Mouse (Mus musculus) gastrocnemius, adult 2 months (tissue): ENCODE measurements around the gene Ints14. TPM values are rescaled to one million over a fixed set of nuclear protein-coding genes. Genes with fewer than 3 reads are reported as not detected.
"Not testable (repeated sequence)": the region's sequence is repeated elsewhere in the genome, so short reads cannot be mapped to it uniquely, and the experiment has no call there.

Experiments used
- DNase-seq: peaks from one replicate; pipeline ENCODE4 v3.0.0; 2022
- H3K27ac ChIP-seq: fragments of 200-600 bp; 2 replicates; pipeline ENCODE4 v1.8.1; 2022; ENCODE audit warnings: mild to moderate bottlenecking
- H3K4me3 ChIP-seq: fragments of 200-600 bp; 2 replicates; pipeline ENCODE4 v1.8.1; 2022; ENCODE audit warnings: mild to moderate bottlenecking, moderate library complexity
- CTCF ChIP-seq: fragments of 200-600 bp; IDR thresholded peaks from 2 replicates; pipeline ENCODE4 v1.8.1; 2022; ENCODE audit warnings: antibody characterized with exemption, mild to moderate bottlenecking, moderate library complexity
- intact Hi-C: fragments of 180-260 bp; cut with DNase I; formaldehyde crosslinking; loops from one replicate; pipeline ENCODE4 v1.15.1; 2025
- total RNA-seq, 2 experiments: library from RNA; stranded (reverse); gene quantifications; 2 replicates each; pipeline ENCODE4 v1.2.3; 2021

The Ints14 gene
- total RNA-seq, 2 experiments from 2014 or later, result 16.9 to 17.5 TPM

DNA sequence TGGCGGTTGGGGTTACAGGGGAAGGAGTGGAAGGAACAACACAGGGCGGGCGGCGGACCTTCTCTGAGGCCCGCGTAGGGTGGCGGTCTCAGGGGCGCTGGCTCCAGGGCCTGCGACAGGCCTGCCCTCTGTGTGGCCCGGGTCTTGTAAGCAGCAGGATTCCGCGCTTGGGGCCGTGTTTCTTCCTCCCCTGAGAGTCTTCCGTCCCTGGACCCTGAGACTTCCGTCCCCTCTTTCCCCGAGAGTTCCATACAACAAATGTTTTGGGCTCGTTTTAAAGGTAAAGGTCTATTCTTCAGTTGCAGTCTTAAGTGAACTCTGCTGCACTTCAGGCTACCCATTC, 244 bp downstream of the Ints14 start:
- Histone ChIP-seq H3K27ac (peak overlapping the region; percentile 96), H3K4me3 (peak overlapping the region; percentile 74)
- no peak for DNase-seq
- intact Hi-C loops, result loop anchor here (5.0 kb wide), 1 partner anchor 59 kb away; no protein-coding TSS in a partner anchor
- no peak for TF ChIP-seq CTCF

GRCm38 (mm10) chr9:64980548-64980947, 19.8 kb downstream of the Ints14 start:
- DNase-seq, result no peak
- intact Hi-C loops, result no loop called here
- TF ChIP-seq CTCF, result no peak
- H3K4me3 ChIP-seq, result no peak overlapping the region
- H3K27ac ChIP-seq, result no peak overlapping the region

DNA sequence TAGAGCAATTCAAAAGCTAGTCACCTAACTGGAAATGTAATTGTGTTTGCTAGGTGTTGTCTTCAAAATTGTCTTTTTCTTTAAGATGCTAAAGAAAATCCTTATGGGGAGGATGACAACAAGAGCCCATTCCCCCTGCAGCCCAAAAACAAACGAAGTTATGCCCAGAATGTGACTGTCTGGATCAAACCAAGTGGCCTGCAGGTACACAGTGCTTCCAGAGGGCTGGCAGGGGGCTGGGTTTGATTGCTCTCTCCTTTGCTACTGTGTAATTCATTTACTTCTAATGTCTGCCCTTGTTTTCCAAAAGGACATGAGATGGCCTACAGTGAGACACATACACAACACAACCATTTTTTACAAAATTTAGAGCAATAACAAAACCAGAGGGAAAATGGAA, 21.2 kb downstream of the Ints14 start:
- DNase-seq, result no peak
- TF ChIP-seq CTCF, result no peak
- H3K27ac ChIP-seq, result no peak overlapping the region
- H3K4me3 ChIP-seq, result no peak overlapping the region
- intact Hi-C loops, result no loop called here

GRCm38 (mm10) chr9:64985037-64985794, 24.5 kb downstream of the Ints14 start:
- H3K4me3 ChIP-seq, result no peak overlapping the region
- intact Hi-C loops, result no loop called here
- TF ChIP-seq CTCF, result no peak
- H3K27ac ChIP-seq, result no peak overlapping the region
- DNase-seq, result no peak

GRCm38 (mm10) chr9:64985807-64986206, 25.1 kb downstream of the Ints14 start:
- intact Hi-C loops, result no loop called here
- TF ChIP-seq CTCF, result no peak
- no peak for DNase-seq
- Histone ChIP-seq H3K4me3 (no peak overlapping the region), H3K27ac (no peak overlapping the region)

GRCm38 (mm10) chr9:64987651-64988050, 26.9 kb downstream of the Ints14 start:
- TF ChIP-seq CTCF, result no peak
- intact Hi-C loops, result no loop called here
- Histone ChIP-seq H3K4me3 (no peak overlapping the region), H3K27ac (no peak overlapping the region)
- no peak for DNase-seq

DNA sequence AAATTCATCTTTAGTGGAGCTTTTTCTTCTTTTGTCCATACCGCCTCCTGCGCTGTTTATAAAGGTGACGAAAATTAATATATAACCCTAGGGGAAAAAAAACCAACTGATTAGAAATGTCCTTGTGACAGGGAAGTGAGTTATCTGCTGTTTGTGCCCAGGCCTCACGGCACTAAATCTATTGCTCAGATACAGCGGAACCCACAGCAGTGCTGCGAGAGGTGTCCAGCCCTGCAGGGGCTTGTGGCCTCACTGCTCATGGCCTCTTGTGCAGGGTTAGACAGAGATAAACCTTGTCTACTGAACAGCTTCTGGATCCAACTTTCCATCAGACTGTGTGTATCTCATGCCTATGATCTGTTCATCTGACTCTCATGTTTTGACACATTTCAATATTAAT, 27.7 kb downstream of the Ints14 start:
- Histone ChIP-seq H3K4me3 (no peak overlapping the region), H3K27ac (no peak overlapping the region)
- TF ChIP-seq CTCF, result no peak
- intact Hi-C loops, result no loop called here
- no peak for DNase-seq

DNA sequence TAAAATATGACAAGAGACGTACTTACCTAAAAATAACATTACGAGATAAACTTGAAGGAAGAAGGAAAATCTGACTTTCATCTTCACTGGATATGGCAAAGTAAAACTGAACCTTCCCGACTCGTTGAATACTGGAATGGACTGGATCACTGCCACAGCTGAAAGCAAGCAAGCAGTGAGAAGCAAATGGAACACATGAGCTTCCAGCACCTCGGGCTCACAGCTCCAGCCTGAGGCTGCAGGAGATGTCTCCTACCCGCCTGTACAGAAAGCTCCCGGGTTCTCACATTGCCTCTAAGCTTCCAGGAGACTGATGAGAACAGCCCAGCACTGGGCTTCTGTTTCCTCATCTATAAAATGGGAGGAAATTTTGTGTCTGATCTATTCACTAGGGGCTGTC, 29.6 kb downstream of the Ints14 start:
- Histone ChIP-seq H3K27ac (no peak overlapping the region), H3K4me3 (no peak overlapping the region)
- intact Hi-C loops, result no loop called here
- no peak for DNase-seq
- no peak for TF ChIP-seq CTCF

DNA sequence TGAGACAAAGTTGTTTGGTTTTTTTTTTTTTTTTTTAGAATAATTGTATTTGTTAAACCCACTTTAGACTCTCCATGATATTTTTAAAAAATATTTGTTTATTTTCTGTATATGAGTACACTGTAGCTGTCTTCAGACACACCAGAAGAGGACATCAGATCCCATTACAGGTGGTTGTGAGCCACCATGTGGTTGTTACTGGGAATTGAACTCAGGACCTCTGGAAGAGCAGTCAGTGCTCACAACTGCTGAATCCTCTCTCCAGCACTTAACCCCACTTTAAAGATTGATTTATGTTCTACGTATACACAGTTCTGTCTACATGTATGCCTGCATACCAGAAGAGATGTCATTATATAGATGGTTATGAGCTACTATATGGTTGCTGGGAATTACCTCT, 34.8 kb downstream of the Ints14 start:
- H3K4me3 ChIP-seq, DNase-seq, intact Hi-C loops, H3K27ac ChIP-seq: not testable (repeated sequence)
- peak; percentile 38 for TF ChIP-seq CTCF

DNA sequence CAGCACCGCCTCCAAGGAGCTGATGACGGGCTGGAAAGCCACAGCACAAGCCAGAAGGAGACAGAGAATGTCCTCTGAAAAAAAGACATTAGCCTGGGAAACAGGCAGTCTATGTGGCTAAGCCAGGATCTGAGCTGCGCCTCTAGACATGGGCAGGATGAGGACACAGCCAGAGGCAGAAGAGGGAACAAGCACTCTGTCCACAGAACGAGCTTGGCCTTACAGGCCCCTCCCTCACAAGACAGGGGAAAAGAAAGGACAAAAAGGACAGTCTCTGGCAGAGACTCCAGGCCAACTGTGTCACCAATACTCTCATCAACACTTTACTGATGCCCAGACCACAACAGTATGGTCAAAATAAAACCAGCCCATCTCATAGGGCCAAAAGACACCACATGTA, 40.8 kb downstream of the Ints14 start:
- Histone ChIP-seq H3K27ac (no peak overlapping the region), H3K4me3 (no peak overlapping the region)
- DNase-seq, result no peak
- no peak for TF ChIP-seq CTCF
- intact Hi-C loops, result no loop called here

DNA sequence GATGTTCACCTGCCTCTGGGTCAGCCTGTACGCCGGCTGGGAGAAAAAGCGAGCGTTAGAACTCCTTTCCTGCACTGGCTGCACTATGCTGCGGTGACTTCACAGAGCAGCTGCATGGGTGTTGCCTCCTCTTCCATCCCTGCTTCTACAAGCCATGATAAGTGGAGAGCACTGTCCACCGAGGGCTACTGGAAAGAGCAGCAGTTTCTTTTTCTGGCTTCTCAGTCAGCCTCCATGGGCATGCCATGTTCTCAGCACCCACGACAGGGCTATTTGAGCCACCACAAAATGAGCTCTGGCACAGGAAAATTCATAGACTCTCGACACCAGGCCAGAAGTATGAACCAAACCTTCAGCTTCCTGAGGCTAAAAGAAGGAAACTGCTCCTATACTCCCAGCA, 45.0 kb downstream of the Ints14 start:
- Histone ChIP-seq H3K27ac (peak overlapping the region; percentile 78), H3K4me3 (peak overlapping the region; percentile 26)
- intact Hi-C loops, result no loop called here
- TF ChIP-seq CTCF, result no peak
- DNase-seq, result peak; percentile 49

DNA sequence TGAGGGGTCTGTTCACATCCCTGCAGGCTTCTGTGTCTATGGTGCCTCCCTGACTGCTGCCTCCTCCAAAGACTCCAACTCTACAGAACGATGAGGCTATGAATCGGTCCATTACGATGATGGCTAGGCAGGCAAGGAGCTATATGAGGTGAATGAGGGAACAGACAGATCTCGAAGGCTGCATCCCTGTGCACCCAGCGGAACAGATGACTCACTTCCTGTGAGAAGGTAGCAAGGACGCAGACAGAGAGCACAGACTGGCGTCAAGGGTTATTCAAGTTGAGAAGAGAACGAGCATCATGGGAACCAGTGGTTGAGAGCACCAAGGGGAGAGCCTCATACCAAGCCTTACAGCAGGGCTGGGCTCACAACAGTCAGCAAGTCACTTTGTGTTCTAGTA, 49.9 kb downstream of the Ints14 start:
- DNase-seq, result no peak
- Histone ChIP-seq H3K27ac (no peak overlapping the region), H3K4me3 (no peak overlapping the region)
- no peak for TF ChIP-seq CTCF
- intact Hi-C loops, result loop anchor here (5.0 kb wide), 1 partner anchor 112 kb away; no protein-coding TSS in a partner anchor

GRCm38 (mm10) chr9:65011304-65011703, 50.6 kb downstream of the Ints14 start:
- Histone ChIP-seq H3K4me3 (no peak overlapping the region), H3K27ac (no peak overlapping the region)
- peak; percentile 59 for DNase-seq
- intact Hi-C loops, result loop anchor here (5.0 kb wide), 1 partner anchor 111 kb away; no protein-coding TSS in a partner anchor
- peak; percentile 60 for TF ChIP-seq CTCF
